8 mouse cellular contexts compared by ENCODE assay signal in the genomic region with DNA sequence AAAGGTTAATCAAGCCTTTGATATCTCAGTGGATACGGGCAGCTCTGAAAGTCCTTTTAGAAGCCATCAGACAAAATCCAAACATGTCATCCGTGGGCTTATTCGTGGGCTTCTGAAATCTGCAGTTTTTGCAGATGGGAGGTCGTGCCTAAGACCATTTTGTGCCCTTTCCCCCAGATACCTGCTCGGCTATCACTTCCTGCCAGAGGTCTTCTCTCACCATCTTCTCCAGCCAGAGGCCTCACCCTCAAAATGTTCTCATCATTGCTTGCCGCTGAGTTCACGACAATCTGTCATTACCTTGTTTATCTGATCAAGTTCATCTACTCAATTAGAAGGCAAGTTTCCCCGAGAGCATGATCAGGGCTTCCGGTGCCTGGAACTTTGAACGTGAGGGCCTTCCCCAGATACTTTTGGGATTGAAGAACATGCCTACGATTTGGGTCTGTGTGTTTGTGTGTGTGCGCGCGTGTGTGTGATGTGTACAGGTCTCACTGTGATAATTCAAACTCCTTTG. TPM values are rescaled to one million over a fixed set of nuclear protein-coding genes. Genes with fewer than 3 reads are reported as not detected.
DNase-seq lines count a peak whose midpoint lies in the region; ATAC-seq and TF ChIP-seq lines count a peak whose summit lies in the region.

Lrrfip2 (plus strand) TSS at position 467 of the 517 bp plus-strand sequence.

- peak within 1 kb of the TSS; percentile 86 for H3K27ac ChIP-seq in neural tube, embryonic 11.5 days (ENCODE audit: low read depth, low read length)
- H3K27ac ChIP-seq in brown adipose tissue, adult 24 weeks (replicated peaks; ENCODE audit: low read depth, low read length) = peak within 1 kb of the TSS; percentile 85
- H3K27ac ChIP-seq in intestine, postnatal 0 days (ENCODE audit: low read depth, low read length) = peak within 1 kb of the TSS; percentile 96

- DNase-seq in neural tube, embryonic 11.5 days (ENCODE audit: low spot score) = no peak
- DNase-seq in neural tube, embryonic 10.5 days (ENCODE audit: extremely low spot score, low spot score) = no peak
- no peak for DNase-seq in spleen, postnatal 10 days (ENCODE audit: low spot score in 2 of 2)
- no peak for DNase-seq in cerebellum, adult 9-10 months

- H3K4me2 ChIP-seq in neural tube, embryonic 11.5 days (ENCODE audit: low read depth) = peak within 1 kb of the TSS; percentile 86
- peak within 1 kb of the TSS; percentile 88 for H3K4me2 ChIP-seq in intestine, postnatal 0 days (replicated peaks; ENCODE audit: low read depth)

- H3K4me1 ChIP-seq in neural tube, embryonic 11.5 days (ENCODE audit: control insufficient read depth, insufficient read depth, low read length) = peaks cover 11% of the 10 kb centered on the region
- 0 out of 2 replicates have a peak, but pooled peaks cover 2% of the 10 kb centered on the region for H3K4me1 ChIP-seq in brown adipose tissue, adult 24 weeks (ENCODE audit: control insufficient read depth, insufficient read depth, insufficient read length, low read length)
- H3K4me1 ChIP-seq in intestine, postnatal 0 days (replicated peaks; ENCODE audit: control insufficient read depth, insufficient read depth, low read length) = no peaks in the 10 kb centered on the region; the same call in 1 of the 2 replicates

- no peak for TF ChIP-seq CTCF in intestine, postnatal 0 days (IDR thresholded peaks at IDR 0.05; ENCODE audit: low read depth)

- H3K4me3 ChIP-seq in neural tube, embryonic 11.5 days (ENCODE audit: low read depth, low read length) = peak within 1 kb of the TSS; percentile 97
- H3K4me3 ChIP-seq in brown adipose tissue, adult 24 weeks (ENCODE audit: insufficient read depth, low read depth, low read length) = peak within 1 kb of the TSS; percentile 95
- H3K4me3 ChIP-seq in intestine, postnatal 0 days (ENCODE audit: low read depth, low read length) = peak within 1 kb of the TSS; percentile 99

- peak within 1 kb of the TSS; percentile 83 for H3K9ac ChIP-seq in neural tube, embryonic 11.5 days (ENCODE audit: low read length)
- peak within 1 kb of the TSS; percentile 95 for H3K9ac ChIP-seq in intestine, postnatal 0 days (ENCODE audit: low read depth, low read length)

- no peaks in the 10 kb centered on the region for H3K36me3 ChIP-seq in neural tube, embryonic 11.5 days (ENCODE audit: control insufficient read depth, insufficient read depth, low read length)
- no peaks in the 10 kb centered on the region for H3K36me3 ChIP-seq in intestine, postnatal 0 days (ENCODE audit: control insufficient read depth, insufficient read depth)

- 45% methylated on average over 14 of the region's 14 CpGs for WGBS in neural tube, embryonic 11.5 days
- WGBS in intestine, postnatal 0 days = 23% methylated on average over 14 of the region's 14 CpGs

- no peak for ATAC-seq in neural tube, embryonic 11.5 days (ENCODE audit: insufficient read depth, low FRiP score, low TSS enrichment)
- no peak for ATAC-seq in granulocyte monocyte progenitor cell, adult 5-6 weeks (replicated peaks; ENCODE audit: poor library complexity, severe bottlenecking)
- ATAC-seq in intestine, postnatal 0 days = no peak
- ATAC-seq in megakaryocyte-erythroid progenitor cell, adult 5-6 weeks (replicated peaks; ENCODE audit: low FRiP score, low TSS enrichment, poor library complexity, severe bottlenecking) = no peak

- no peaks in the 10 kb centered on the region for H3K9me3 ChIP-seq in neural tube, embryonic 11.5 days (ENCODE audit: control insufficient read depth, low read length)
- H3K9me3 ChIP-seq in intestine, postnatal 0 days (ENCODE audit: control insufficient read depth) = no peaks in the 10 kb centered on the region

- no peaks in the 10 kb centered on the region for H3K27me3 ChIP-seq in neural tube, embryonic 11.5 days (ENCODE audit: control insufficient read depth, insufficient read depth, low read length)
- no peaks in the 10 kb centered on the region for H3K27me3 ChIP-seq in intestine, postnatal 0 days (replicated peaks; ENCODE audit: control insufficient read depth, insufficient read depth, low read length)

RNA-seq across cellular contexts. Expression of gene Lrrfip2, which starts in this region (rescaled TPM):
- polyA plus RNA-seq in neural tube, embryonic 11.5 days (2014; fragmentation: Nextera tagmentation; extraction: Ambion mirVana) = 50.8 and 51.3 TPM in 2 replicates
- polyA plus RNA-seq in brown adipose tissue, adult 24 weeks (2012; ENCODE audit: insufficient read depth, insufficient read length, missing spikeins) = 36.9 and 43.5 TPM in 2 replicates
- total RNA-seq in granulocyte monocyte progenitor cell, adult 5-6 weeks (2014; fragmentation: Nextera tagmentation) = 34.0 and 37.9 TPM in 2 replicates
- 75.1 and 86.0 TPM in 2 replicates for total RNA-seq in granulocyte monocyte progenitor cell, adult 5-6 weeks (2017)
- 45.1 and 46.1 TPM in 2 replicates for polyA plus RNA-seq in intestine, postnatal 0 days (2015; fragmentation: Nextera tagmentation; extraction: Ambion mirVana)
- 15.9 and 31.8 TPM in 2 replicates for total RNA-seq in megakaryocyte-erythroid progenitor cell, adult 5-6 weeks (2014; fragmentation: Nextera tagmentation)
- total RNA-seq in megakaryocyte-erythroid progenitor cell, adult 5-6 weeks (2017) = 54.7 and 56.0 TPM in 2 replicates
